In the genomic region with DNA sequence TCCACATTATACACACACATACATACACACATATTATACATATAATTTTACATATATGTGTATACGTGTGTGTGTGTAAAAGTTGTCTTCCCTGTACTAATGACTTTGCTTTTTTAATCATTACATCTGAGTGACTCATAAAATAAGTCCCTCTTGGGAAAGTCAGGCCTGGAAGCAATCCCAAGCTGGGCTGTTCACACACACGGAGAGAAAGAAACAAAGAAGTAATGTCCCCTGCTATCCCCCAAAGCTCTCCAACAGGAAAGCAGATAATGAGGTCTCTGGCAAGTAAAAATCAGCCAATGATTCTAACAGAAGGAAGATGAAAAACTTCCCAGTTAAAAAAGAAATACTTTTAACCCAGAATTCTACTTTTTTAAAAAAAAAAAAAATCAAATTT, we compare ENCODE assay signal across 16 mouse cellular contexts.
DNase-seq lines count a peak whose midpoint lies in the region; ATAC-seq and TF ChIP-seq lines count a peak whose summit lies in the region.
"Had no signal": no experiment of that assay in that cellular context is flagged by ENCODE, and none has a peak within 500 bp of the region (broad histone marks: within the 10 kb centered on the region; RNA-seq: fewer than 3 reads in every experiment).

No protein-coding gene starts in this region.

- intact Hi-C loops in heart, adult 2 months (cut with DNase I) = no loop called here
- intact Hi-C loops in heart, postnatal 14 days (cut with DNase I) = loop anchor here (10.0 kb wide), 1 partner anchor 115 kb away; a partner anchor contains a TSS

- H3K79me2 ChIP-seq in heart, adult 2 months (replicated peaks; ENCODE audit: control insufficient read depth, insufficient read depth, low read length) = no peaks in the 10 kb centered on the region

- H3K9ac ChIP-seq in embryonic facial prominence, embryonic 14.5 days (ENCODE audit: low read depth, low read length) = no peak overlapping the region
- H3K9ac ChIP-seq in heart, adult 2 months (ENCODE audit: low read depth, low read length) = no peak overlapping the region
- H3K9ac ChIP-seq: hindbrain, embryonic 13.5 days; liver, embryonic 13.5 days had no signal

- 0 out of 2 replicates have a peak, but pooled peaks have one; percentile 30 for ATAC-seq in embryonic facial prominence, embryonic 14.5 days (ENCODE audit: low read depth)
- no peak for ATAC-seq in frontal cortex, adult (ENCODE audit: low TSS enrichment)

- no peak for TF ChIP-seq POLR2A in heart, adult 2 months (IDR thresholded peaks at IDR 0.05; ENCODE audit: insufficient read depth, low read depth, low read length)

- 25% methylated on average over 2 of the region's 2 CpGs for WGBS in embryonic facial prominence, embryonic 14.5 days
- WGBS in embryonic facial prominence, embryonic 10.5 days = 43% methylated on average over 2 of the region's 2 CpGs
- 32% methylated on average over 2 of the region's 2 CpGs for WGBS in heart, adult 2 months

- no peak overlapping the region for H3K4me3 ChIP-seq in embryonic facial prominence, embryonic 14.5 days (ENCODE audit: low read depth, low read length)
- H3K4me3 ChIP-seq in embryonic facial prominence, embryonic 10.5 days = no peak overlapping the region
- H3K4me3 ChIP-seq in heart, adult 2 months = no peak overlapping the region
- H3K4me3 ChIP-seq: erythroblast, embryonic 14.5 days; hindbrain, embryonic 13.5 days; liver, embryonic 13.5 days had no signal

- H3K4me2 ChIP-seq in embryonic facial prominence, embryonic 14.5 days (ENCODE audit: low read depth, low read length) = no peak overlapping the region
- H3K4me2 ChIP-seq: hindbrain, embryonic 13.5 days; liver, embryonic 13.5 days; midbrain, embryonic 11.5 days had no signal

- H3K36me3 ChIP-seq in embryonic facial prominence, embryonic 14.5 days (ENCODE audit: control insufficient read depth, insufficient read depth, low read length) = no peaks in the 10 kb centered on the region
- no peaks in the 10 kb centered on the region for H3K36me3 ChIP-seq in embryonic facial prominence, embryonic 10.5 days (replicated peaks)
- H3K36me3 ChIP-seq in heart, adult 2 months (ENCODE audit: control insufficient read depth, insufficient read depth, low read length) = no peaks in the 10 kb centered on the region
- H3K36me3 ChIP-seq: G1E; hindbrain, embryonic 13.5 days; liver, embryonic 13.5 days had no signal

- H3K9me3 ChIP-seq in embryonic facial prominence, embryonic 14.5 days (ENCODE audit: control insufficient read depth, low read length) = no peaks in the 10 kb centered on the region
- H3K9me3 ChIP-seq in embryonic facial prominence, embryonic 10.5 days = no peaks in the 10 kb centered on the region
- H3K9me3 ChIP-seq: G1E; hindbrain, embryonic 13.5 days; liver, embryonic 13.5 days had no signal

- no peak for TF ChIP-seq EP300 in heart, adult 2 months (IDR thresholded peaks at IDR 0.05; ENCODE audit: insufficient read depth, low read depth, low read length)

- 0 out of 2 replicates have a peak, but pooled peaks cover 7% of the 10 kb centered on the region for H3K4me1 ChIP-seq in embryonic facial prominence, embryonic 14.5 days (ENCODE audit: control insufficient read depth, insufficient read depth, low read length)
- peaks cover 8% of the 10 kb centered on the region for H3K4me1 ChIP-seq in embryonic facial prominence, embryonic 10.5 days
- H3K4me1 ChIP-seq in heart, adult 2 months (ENCODE audit: control insufficient read depth, insufficient read depth, low read length) = peaks cover 6% of the 10 kb centered on the region

- peak; percentile 30 for DNase-seq in embryonic facial prominence, embryonic 14.5 days (ENCODE audit: low spot score)
- no peak for DNase-seq in embryonic facial prominence, embryonic 10.5 days (ENCODE audit: low spot score)
- peak; percentile 59 to 61 for DNase-seq in adrenal gland, postnatal 36 days
- peak; percentile 47 to 50 for DNase-seq in heart, adult 2 months
- DNase-seq in heart, postnatal 14 days = peak; percentile 50 to 66
- no peak for DNase-seq in right cerebral cortex, postnatal 10 days (ENCODE audit: low spot score in 2 of 2)
- DNase-seq in B cell, adult 2 months = no peak
- DNase-seq: kidney, adult 11 months; kidney, postnatal 4 days; liver, embryonic 13.5 days; lung, postnatal 14 days had no signal

- H3K27ac ChIP-seq in embryonic facial prominence, embryonic 14.5 days (replicated peaks; ENCODE audit: low read depth, low read length) = 0 out of 2 replicates have a peak overlapping the region, but pooled peaks have one; percentile 21
- no peak overlapping the region for H3K27ac ChIP-seq in embryonic facial prominence, embryonic 10.5 days (replicated peaks)
- H3K27ac ChIP-seq in heart, adult 2 months = peak overlapping the region; percentile 49; the same call in 1 of the 2 replicates
- H3K27ac ChIP-seq: hindbrain, embryonic 13.5 days; liver, embryonic 13.5 days had no signal

- no peaks in the 10 kb centered on the region for H3K27me3 ChIP-seq in embryonic facial prominence, embryonic 14.5 days (replicated peaks; ENCODE audit: control insufficient read depth, insufficient read depth, low read length)
- H3K27me3 ChIP-seq in embryonic facial prominence, embryonic 10.5 days (replicated peaks; ENCODE audit: low read depth, poor library complexity, severe bottlenecking) = no peaks in the 10 kb centered on the region
- no peaks in the 10 kb centered on the region for H3K27me3 ChIP-seq in heart, adult 2 months (ENCODE audit: control insufficient read depth, insufficient read depth, low read length)
- H3K27me3 ChIP-seq: hindbrain, embryonic 13.5 days; liver, embryonic 13.5 days had no signal

- TF ChIP-seq CTCF in heart, adult 2 months (IDR thresholded peaks at IDR 0.05) = no peak

Comparison
In these comparisons a context has a peak if more than half of its experiments do, and no peak if none do; other contexts are left out.
1. DNase-seq: peak in embryonic facial prominence, embryonic 14.5 days (single experiment), adrenal gland, postnatal 36 days (2 of 2), heart, adult 2 months (2 of 2) and heart, postnatal 14 days (2 of 2); none in embryonic facial prominence, embryonic 10.5 days (single experiment), right cerebral cortex, postnatal 10 days (0 of 2) and B cell, adult 2 months (0 of 2).